Mouse (Mus musculus): ENCODE measurements around the gene Lasp1. TPM values are rescaled to one million over a fixed set of nuclear protein-coding genes. Genes with fewer than 3 reads are reported as not detected.
A peak's percentile ranks its signal among the peaks of the same experiment; 100 is the strongest.

Gene Lasp1
- polyA plus RNA-seq, 1 experiment from 2014 or later: 136 TPM

DNA sequence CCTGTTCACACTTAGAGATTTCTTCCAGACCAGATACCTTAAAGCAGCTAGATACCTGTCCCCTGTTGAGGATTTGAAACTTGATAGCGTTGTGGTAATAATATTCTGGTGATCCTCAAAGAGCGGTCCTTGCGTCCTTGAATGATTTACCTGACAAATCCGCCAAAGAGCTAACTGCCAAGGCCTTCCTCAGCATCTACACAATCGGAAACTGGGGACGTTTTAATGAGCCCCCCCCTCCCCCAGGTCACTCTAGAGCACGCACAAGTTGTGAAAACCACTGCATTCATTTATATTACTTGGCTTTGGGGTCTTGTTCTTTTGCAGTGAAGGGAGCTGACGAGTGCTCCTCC, 741 bp upstream of the Lasp1 start:
- Histone ChIP-seq H3K36me3 (no peaks in the 10 kb centered on the region), H3K4me1 (peaks cover 36% of the 10 kb centered on the region), H3K4me3 (replicated peaks) (peak overlapping the region; percentile 96), H3K27ac (replicated peaks) (peak overlapping the region; percentile 98), H3K27me3 (replicated peaks) (no peaks in the 10 kb centered on the region), H3K9me3 (replicated peaks) (no peaks in the 10 kb centered on the region), H3K9ac (replicated peaks) (peak overlapping the region; percentile 42), H3K4me2 (peak overlapping the region; percentile 63)
- WGBS: 37% methylated on average over 8 of the region's 8 CpGs
- ATAC-seq (ENCODE audit: low FRiP score): no peak

DNA sequence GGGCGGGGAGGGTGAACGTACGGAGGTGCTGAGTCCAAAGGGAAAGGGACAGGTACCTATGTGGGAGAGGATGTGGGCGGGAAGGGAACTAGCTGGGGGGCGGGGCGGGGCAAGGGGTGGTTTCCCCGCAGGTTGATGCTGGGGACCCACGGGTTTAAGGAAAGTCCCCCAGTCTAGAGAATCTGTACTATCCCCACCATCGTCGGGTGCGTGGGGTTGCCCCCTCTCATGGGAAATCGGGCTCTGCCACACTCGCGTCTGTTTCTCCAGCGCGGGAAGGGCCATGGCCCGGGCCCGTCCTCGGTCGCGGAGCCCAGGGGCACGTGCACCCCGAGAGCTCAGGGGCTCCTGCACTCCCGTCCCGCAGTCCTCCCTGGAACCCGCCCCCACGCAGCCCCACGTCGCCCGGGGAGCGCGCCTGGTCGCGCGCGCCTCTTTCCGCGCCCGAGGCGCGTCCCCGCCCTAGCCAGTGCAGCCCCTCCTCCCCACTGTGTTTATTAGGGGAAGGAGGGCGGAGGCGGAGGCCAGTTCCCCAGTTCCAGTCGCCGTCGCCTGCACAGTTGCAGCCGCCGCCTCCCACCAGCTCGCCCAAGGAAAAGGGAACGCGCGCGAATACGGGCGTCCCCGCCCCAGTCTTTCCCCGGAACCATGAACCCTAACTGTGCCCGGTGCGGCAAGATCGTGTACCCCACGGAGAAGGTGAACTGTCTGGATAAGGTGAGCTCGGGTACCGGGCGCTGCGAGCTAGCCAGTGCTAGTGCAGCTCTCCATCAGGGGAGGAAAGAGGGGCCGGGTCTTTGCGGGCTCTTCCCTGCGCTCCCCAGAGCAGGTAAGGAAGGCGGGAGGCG, 570 bp downstream of the Lasp1 start:
- ATAC-seq (ENCODE audit: low FRiP score): peak; percentile 89
- Histone ChIP-seq H3K4me2 (peak overlapping the region; percentile 63), H3K4me3 (replicated peaks) (peak overlapping the region; percentile 96), H3K27me3 (replicated peaks) (no peaks in the 10 kb centered on the region), H3K4me1 (peaks cover 46% of the 10 kb centered on the region), H3K9ac (replicated peaks) (peak overlapping the region; percentile 96), H3K27ac (replicated peaks) (peak overlapping the region; percentile 98), H3K36me3 (no peaks in the 10 kb centered on the region), H3K9me3 (replicated peaks) (no peaks in the 10 kb centered on the region)
- WGBS: under 1% methylated on average over 71 of the region's 71 CpGs

DNA sequence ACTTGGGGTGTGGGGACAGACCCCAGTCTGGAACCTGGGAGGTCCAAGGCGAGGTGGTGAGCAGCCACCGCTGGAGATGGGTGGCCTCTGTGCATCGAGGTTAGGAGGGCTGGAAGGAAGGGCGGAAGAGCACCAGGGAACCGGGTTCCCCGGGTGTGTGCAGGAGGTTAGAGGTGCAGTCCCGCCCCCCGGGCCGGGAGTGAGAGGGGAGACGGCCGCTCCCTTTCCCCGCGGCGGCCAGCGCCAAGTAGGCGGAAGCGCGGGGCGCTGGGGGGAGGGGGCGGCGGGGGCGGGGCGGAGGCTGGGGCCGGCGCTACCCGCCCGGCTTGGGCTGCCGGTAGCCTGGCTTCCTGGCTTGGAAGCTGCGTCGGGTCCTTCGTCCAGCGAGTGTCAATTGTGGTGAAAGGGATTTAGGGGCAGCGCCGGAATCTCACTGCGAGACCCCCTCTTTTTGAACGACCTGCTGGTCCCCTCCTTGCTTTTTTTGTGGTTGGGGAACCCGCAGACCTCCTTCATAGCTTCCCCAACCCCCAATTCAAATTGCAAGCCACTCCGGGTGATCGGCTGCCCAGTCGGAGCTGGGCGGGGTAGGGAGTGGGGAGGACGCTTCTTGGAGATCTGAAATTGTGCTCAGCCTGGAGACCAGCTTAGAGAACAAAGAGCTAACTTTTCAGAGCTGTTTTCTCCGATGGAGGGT, 1.3 kb downstream of the Lasp1 start:
- Histone ChIP-seq H3K27ac (replicated peaks) (peak overlapping the region; percentile 98), H3K36me3 (no peaks in the 10 kb centered on the region), H3K27me3 (replicated peaks) (no peaks in the 10 kb centered on the region), H3K4me1 (peaks cover 54% of the 10 kb centered on the region), H3K4me2 (peak overlapping the region; percentile 63), H3K9me3 (replicated peaks) (no peaks in the 10 kb centered on the region), H3K9ac (replicated peaks) (peak overlapping the region; percentile 96), H3K4me3 (replicated peaks) (peak overlapping the region; percentile 96)
- WGBS: under 1% methylated on average over 38 of the region's 43 CpGs
- ATAC-seq (ENCODE audit: low FRiP score): peak; percentile 60

DNA sequence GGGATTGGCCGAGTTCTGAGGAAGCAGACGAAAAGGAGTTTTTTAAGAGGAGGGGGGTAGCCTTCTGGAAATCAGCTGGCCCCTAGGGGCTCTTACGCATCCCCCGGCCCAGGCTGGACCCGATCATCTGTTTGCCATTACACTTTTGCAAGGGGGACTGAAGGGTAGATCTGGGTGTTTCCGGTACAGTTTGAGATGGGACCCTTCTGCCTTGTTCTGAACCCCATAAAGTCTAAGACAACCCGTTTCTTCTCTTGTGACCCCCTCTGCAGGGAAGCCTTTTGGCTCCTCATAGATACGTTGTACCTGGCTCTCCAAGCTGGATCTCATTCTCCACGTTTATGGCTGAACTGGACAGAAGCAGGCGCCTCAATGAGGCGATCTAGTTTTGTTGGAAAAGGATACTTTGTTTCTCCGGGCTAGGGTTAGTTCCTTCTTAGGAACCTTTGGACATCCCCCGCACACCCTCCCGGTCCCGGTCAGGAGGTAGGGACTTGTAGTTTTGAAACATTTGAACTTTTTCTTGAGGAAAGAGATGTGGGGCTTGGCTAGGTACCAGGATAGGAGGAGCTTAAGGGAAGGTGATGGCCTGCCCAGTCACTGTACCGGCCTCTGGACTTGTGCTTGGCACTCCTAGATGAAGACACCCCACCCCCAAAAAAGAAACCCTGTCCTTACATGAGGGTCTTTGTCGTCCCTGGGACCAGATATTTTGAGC, 2.0 kb downstream of the Lasp1 start:
- no peaks in the 10 kb centered on the region for H3K36me3 ChIP-seq
- 7% methylated on average over 17 of the region's 17 CpGs for WGBS
- no peaks in the 10 kb centered on the region for H3K9me3 ChIP-seq (replicated peaks)
- ATAC-seq (ENCODE audit: low FRiP score): no peak
- peaks cover 61% of the 10 kb centered on the region for H3K4me1 ChIP-seq
- H3K9ac ChIP-seq (replicated peaks): peak overlapping the region; percentile 96
- H3K4me2 ChIP-seq: peak overlapping the region; percentile 63
- no peaks in the 10 kb centered on the region for H3K27me3 ChIP-seq (replicated peaks)
- H3K27ac ChIP-seq (replicated peaks): peak overlapping the region; percentile 98
- H3K4me3 ChIP-seq (replicated peaks): peak overlapping the region; percentile 96

DNA sequence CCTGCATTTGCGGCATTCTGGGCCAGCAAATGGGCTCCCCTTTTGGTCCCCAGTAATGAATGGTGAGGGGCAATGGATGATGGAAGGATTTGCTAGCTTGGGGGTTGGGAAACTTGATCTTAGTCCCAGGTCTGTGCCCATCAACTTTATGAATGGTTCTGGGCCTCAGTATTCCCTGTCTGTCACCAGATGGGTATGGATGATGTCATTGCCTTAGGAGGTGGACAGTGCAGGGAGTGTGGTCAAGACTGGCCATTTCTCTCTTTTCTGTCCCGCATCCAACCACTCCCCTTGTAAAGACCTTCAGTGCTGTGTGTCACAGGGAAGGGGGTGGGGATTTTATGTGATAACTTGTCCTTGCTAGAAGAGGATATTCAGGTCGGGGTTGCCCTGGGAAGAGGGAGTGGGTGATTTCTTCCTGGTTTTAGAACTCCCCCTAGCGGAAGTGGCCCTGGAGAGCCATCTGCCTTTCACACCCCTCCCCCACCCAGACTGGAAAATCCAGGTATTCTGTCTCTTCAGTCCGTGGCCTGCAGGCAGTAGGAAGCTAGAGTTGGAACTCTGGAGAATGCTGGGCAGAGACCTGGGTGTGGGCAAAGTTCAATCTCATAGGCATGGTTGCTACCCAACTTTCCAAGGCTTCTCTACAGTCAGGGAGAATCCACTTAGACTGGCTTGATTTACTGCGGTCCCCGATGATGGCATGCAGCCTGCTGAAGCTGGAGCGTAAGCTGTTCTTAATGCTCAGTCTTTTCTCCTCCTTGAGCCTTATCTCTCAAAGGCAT, 2.8 kb downstream of the Lasp1 start:
- 23% methylated on average over 8 of the region's 8 CpGs for WGBS
- Histone ChIP-seq H3K4me2 (peak overlapping the region; percentile 63), H3K4me3 (replicated peaks) (peak overlapping the region; percentile 96), H3K4me1 (peaks cover 69% of the 10 kb centered on the region), H3K9ac (replicated peaks) (peak overlapping the region; percentile 96), H3K27ac (replicated peaks) (peak overlapping the region; percentile 98), H3K36me3 (no peaks in the 10 kb centered on the region), H3K9me3 (replicated peaks) (no peaks in the 10 kb centered on the region), H3K27me3 (replicated peaks) (no peaks in the 10 kb centered on the region)
- ATAC-seq (ENCODE audit: low FRiP score): no peak

DNA sequence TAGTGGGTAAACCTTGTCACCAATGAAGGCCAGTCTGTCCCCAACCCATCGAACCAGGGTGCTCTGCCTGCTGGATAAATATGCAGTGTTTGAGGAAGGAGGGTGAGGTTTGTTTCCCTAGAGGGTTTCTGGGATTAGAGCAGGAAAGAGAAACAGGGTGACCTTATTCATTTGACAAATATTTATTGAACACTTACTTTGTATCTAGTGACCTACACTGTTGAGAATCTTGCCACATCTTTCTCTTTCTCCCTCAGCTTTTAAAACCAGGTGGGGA, 3.3 kb downstream of the Lasp1 start:
- peaks cover 4% of the 10 kb centered on the region for H3K36me3 ChIP-seq
- no peaks in the 10 kb centered on the region for H3K9me3 ChIP-seq (replicated peaks)
- peak overlapping the region; percentile 96; the same call in 1 of the 2 replicates for H3K4me3 ChIP-seq (replicated peaks)
- peaks cover 74% of the 10 kb centered on the region for H3K4me1 ChIP-seq
- WGBS: 50% methylated on average over 1 of the region's 1 CpGs
- peak overlapping the region; percentile 63 for H3K4me2 ChIP-seq
- H3K27ac ChIP-seq (replicated peaks): 0 out of 2 replicates have a peak overlapping the region, but pooled peaks have one; percentile 98
- peak overlapping the region; percentile 96; the same call in 1 of the 2 replicates for H3K9ac ChIP-seq (replicated peaks)
- ATAC-seq (ENCODE audit: low FRiP score): no peak
- H3K27me3 ChIP-seq (replicated peaks): no peaks in the 10 kb centered on the region

DNA sequence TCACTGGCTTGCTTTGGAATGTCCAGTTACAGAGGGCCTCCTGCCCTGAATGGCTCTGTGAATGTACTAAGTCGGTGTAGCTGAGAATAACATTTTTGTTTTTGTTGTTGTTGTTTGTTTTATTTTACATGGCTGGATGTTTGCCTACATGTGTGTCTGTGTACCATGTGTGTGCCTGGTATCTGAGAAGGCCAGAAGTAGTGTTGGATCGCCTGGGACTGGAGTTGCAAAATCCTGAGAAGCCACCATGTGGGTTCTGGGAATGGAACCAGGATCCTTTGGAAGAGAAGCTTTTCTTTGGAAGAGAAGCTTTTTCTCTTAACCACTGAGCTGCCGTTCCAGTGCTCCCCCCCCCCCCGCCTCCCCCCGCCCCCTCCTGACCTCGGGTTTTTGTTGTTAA, 3.7 kb downstream of the Lasp1 start:
- Histone ChIP-seq H3K36me3 (peaks cover 6% of the 10 kb centered on the region), H3K4me2 (peak overlapping the region; percentile 63), H3K4me1 (peaks cover 76% of the 10 kb centered on the region), H3K9me3 (replicated peaks) (no peaks in the 10 kb centered on the region), H3K4me3 (replicated peaks) (no peak overlapping the region), H3K27me3 (replicated peaks) (no peaks in the 10 kb centered on the region), H3K9ac (replicated peaks) (peak overlapping the region; percentile 96; the same call in 1 of the 2 replicates), H3K27ac (replicated peaks) (0 out of 2 replicates have a peak overlapping the region, but pooled peaks have one; percentile 2)
- ATAC-seq (ENCODE audit: low FRiP score): no peak
- 46% methylated on average over 6 of the region's 6 CpGs for WGBS

DNA sequence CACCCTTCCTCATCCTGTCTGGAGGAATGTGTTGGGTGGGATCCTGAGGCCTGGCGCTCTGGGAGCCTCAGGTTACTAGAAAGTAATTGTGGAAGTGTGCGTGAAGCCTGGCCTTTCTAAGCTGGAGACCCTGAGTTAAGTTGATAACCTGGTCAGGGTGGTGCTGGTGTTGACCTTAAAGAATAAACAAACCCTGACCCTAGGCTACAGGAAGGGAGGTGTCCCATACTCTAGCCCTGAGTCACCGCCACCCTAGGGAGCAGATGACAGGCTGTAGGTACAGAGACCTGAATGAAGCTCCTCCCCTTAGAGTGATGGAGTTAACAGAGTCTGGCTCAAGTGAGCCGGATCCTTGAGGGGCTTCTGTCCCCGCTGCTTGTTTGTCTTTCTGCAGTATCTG, 5.0 kb downstream of the Lasp1 start:
- peaks cover 78% of the 10 kb centered on the region for H3K4me1 ChIP-seq
- ATAC-seq (ENCODE audit: low FRiP score): no peak
- H3K36me3 ChIP-seq: peaks cover 18% of the 10 kb centered on the region
- H3K9ac ChIP-seq (replicated peaks): no peak overlapping the region
- H3K4me2 ChIP-seq: 0 out of 2 replicates have a peak overlapping the region, but pooled peaks have one; percentile 4
- WGBS: 84% methylated on average over 5 of the region's 5 CpGs
- H3K27me3 ChIP-seq (replicated peaks): no peaks in the 10 kb centered on the region
- no peak overlapping the region for H3K27ac ChIP-seq (replicated peaks)
- no peaks in the 10 kb centered on the region for H3K9me3 ChIP-seq (replicated peaks)
- no peak overlapping the region for H3K4me3 ChIP-seq (replicated peaks)

DNA sequence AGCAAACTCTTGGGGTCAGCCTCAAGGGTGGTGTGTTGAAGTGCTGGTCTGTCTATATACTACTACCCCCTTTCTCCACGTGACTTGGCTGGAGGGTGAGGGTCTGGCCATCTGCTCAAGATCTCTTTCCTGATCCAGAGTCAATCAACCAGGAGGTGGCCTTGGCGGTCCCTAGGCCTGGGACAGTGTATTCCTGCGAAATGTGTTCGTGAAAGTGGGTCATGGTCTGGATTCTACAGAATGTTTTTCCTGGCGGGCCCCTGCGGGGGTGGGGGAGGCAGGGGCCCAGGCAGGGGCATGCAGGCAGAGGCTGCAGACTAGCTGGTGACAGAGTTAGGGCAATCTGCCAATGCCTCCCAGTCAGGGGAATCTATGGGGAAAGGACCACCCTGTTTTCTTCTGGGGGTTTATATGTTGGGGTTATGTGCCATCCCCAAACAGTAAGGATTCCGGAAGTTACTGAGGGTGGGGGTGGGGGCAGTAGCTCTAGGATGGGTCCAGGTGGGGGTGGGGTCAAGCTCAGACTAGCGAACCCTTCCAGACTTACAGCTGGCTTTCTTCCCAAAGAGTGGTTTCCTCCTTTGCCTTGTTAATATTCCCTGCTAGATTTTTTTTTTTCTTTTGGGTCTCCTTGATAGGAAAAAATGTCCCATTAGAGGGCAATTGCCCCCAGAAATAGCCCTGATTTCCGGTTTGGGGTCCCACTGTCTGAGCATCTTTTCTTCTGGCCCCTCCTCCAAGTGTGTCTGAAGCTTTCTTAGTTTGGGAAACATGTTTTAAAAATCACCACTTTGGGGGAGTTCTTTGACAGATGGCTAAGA, 6.3 kb downstream of the Lasp1 start:
- peaks cover 24% of the 10 kb centered on the region for H3K36me3 ChIP-seq
- H3K9me3 ChIP-seq (replicated peaks): no peaks in the 10 kb centered on the region
- WGBS: 27% methylated on average over 9 of the region's 9 CpGs
- H3K4me1 ChIP-seq: peaks cover 90% of the 10 kb centered on the region
- peak overlapping the region; percentile 79 for H3K27ac ChIP-seq (replicated peaks)
- peak overlapping the region; percentile 40 for H3K4me2 ChIP-seq
- peak overlapping the region; percentile 14; the same call in 1 of the 2 replicates for H3K9ac ChIP-seq (replicated peaks)
- no peak overlapping the region for H3K4me3 ChIP-seq (replicated peaks)
- no peaks in the 10 kb centered on the region for H3K27me3 ChIP-seq (replicated peaks)
- ATAC-seq (ENCODE audit: low FRiP score): no peak
